Mouse (Mus musculus) testis, adult 2 months (tissue): ENCODE data around the gene Lin7a.

Experiments
- CTCF ChIP-seq: fragments of 200-500 bp; IDR thresholded peaks from 2 replicates; pipeline ENCODE4 v1.5.1; 2012; ENCODE audit warnings: low read depth, mild to moderate bottlenecking, inconsistent platforms, low read length, moderate library complexity; ENCODE audit not compliant: control insufficient read depth, insufficient read depth, insufficient replicate concordance
- POLR2A ChIP-seq: fragments of 200-500 bp; IDR thresholded peaks from 2 replicates; pipeline ENCODE4 v1.6.1; 2012; ENCODE audit warnings: low read depth, mild to moderate bottlenecking, inconsistent platforms, low read length, moderate library complexity; ENCODE audit not compliant: control insufficient read depth

- TF ChIP-seq CTCF (no peak), POLR2A (no peak)
Observed at GRCm38 (mm10) chr10:107353483-107353882, 82.0 kb downstream of the Lin7a start.
